Mouse (Mus musculus) mouse embryonic stem cell (cell line): ENCODE measurements around the gene Adora1.

Experiments used
- in situ Hi-C, 2 experiments: fragments of 300-500 bp; cut with MboI; formaldehyde crosslinking; loops; 1 replicate in 1 of 2; 3 replicates in 1 of 2; pipeline ENCODE4 v1.14.3; 2019 to 2020; ENCODE audit warnings: low sequenced_read_pairs in 2 of 2, low pct_unique_long_range_greater_than_20kb in 1 of 2, mixed read lengths in 1 of 2; ENCODE audit not compliant: unreplicated experiment in 1 of 2

Gene Adora1

GRCm38 (mm10) chr1:134168985-134169697 lies 66.1 kb downstream of the Adora1 start:
- in situ Hi-C loops: no loop called here

GRCm38 (mm10) chr1:134168567-134168966 lies 66.7 kb downstream of the Adora1 start:
- in situ Hi-C loops: no loop called here

GRCm38 (mm10) chr1:134167416-134168305 lies 67.6 kb downstream of the Adora1 start:
- in situ Hi-C loops: no loop called here

- in situ Hi-C loops: no loop called here
Measured at GRCm38 (mm10) chr1:134166547-134166946, 68.7 kb downstream of the Adora1 start.

- in situ Hi-C loops: no loop called here
Measured at GRCm38 (mm10) chr1:134164454-134164853, 70.8 kb downstream of the Adora1 start.

- in situ Hi-C loops: no loop called here
Measured at GRCm38 (mm10) chr1:134163476-134163875, 71.8 kb downstream of the Adora1 start.

- in situ Hi-C loops: no loop called here
Measured at GRCm38 (mm10) chr1:134162510-134163225, 72.6 kb downstream of the Adora1 start.

GRCm38 (mm10) chr1:134161399-134161798 lies 73.8 kb downstream of the Adora1 start:
- in situ Hi-C loops: no loop called here

- in situ Hi-C loops: no loop called here
Measured at GRCm38 (mm10) chr1:134160404-134160803, 74.8 kb downstream of the Adora1 start.

- in situ Hi-C loops: loop anchor here (5.0 kb wide), 4 partner anchors 78 to 183 kb away; no protein-coding TSS in a partner anchor
Measured at GRCm38 (mm10) chr1:134154655-134155054, 80.6 kb downstream of the Adora1 start.

- in situ Hi-C loops: loop anchor here (5.0 kb wide), 4 partner anchors 78 to 183 kb away; no protein-coding TSS in a partner anchor
Measured at GRCm38 (mm10) chr1:134154121-134154520, 81.1 kb downstream of the Adora1 start.

GRCm38 (mm10) chr1:134152626-134153590 lies 82.3 kb downstream of the Adora1 start:
- in situ Hi-C loops: loop anchor here (5.0 kb wide), 4 partner anchors 79 to 184 kb away; no protein-coding TSS in a partner anchor

GRCm38 (mm10) chr1:134151655-134152412 lies 83.4 kb downstream of the Adora1 start:
- in situ Hi-C loops: loop anchor here (5.0 kb wide), 4 partner anchors 80 to 185 kb away; no protein-coding TSS in a partner anchor

GRCm38 (mm10) chr1:134150745-134151144 lies 84.5 kb downstream of the Adora1 start:
- in situ Hi-C loops: loop anchor here (5.0 kb wide), 4 partner anchors 82 to 187 kb away; no protein-coding TSS in a partner anchor

GRCm38 (mm10) chr1:134150076-134150475 lies 85.2 kb downstream of the Adora1 start:
- in situ Hi-C loops: loop anchor here (5.0 kb wide), 4 partner anchors 82 to 187 kb away; no protein-coding TSS in a partner anchor
